Mouse (Mus musculus) forebrain, embryonic 11.5 days (tissue): ENCODE results near the gene Agpat2. TPM values are rescaled to one million over a fixed set of nuclear protein-coding genes. Genes with fewer than 3 reads are reported as not detected.

Experiments
- ATAC-seq: fragments of 200-750 bp; cut with Nextera tagmentation; replicated peaks from 2 replicates; pipeline ENCODE4 v1.8.0; 2017; ENCODE audit warnings: moderate TSS enrichment; ENCODE audit not compliant: low FRiP score
- DNase-seq: peaks from one replicate; pipeline ENCODE4 v3.0.0-alpha.2; 2017; ENCODE audit warnings: low spot score
- H3K27ac ChIP-seq: fragments of 300-500 bp; sonication (generic); 2 replicates; pipeline ENCODE4 v1.5.1; 2014; ENCODE audit warnings: low read depth, low read length
- H3K27me3 ChIP-seq: fragments of 300-500 bp; sonication (generic); 2 replicates; pipeline ENCODE4 v1.6.1; 2014; ENCODE audit warnings: mild to moderate bottlenecking, low read length, mixed read lengths; ENCODE audit not compliant: control insufficient read depth, insufficient read depth
- H3K36me3 ChIP-seq: fragments of 300-500 bp; sonication (generic); 2 replicates; pipeline ENCODE4 v1.6.1; 2014; ENCODE audit warnings: mild to moderate bottlenecking, low read length, moderate library complexity, mixed read lengths; ENCODE audit not compliant: control insufficient read depth, insufficient read depth
- H3K4me1 ChIP-seq: fragments of 300-500 bp; sonication (generic); replicated peaks from 2 replicates; pipeline ENCODE4 v1.6.1; 2014; ENCODE audit warnings: low read length, mixed read lengths; ENCODE audit not compliant: control insufficient read depth, insufficient read depth
- H3K4me2 ChIP-seq: fragments of 300-500 bp; sonication (generic); 2 replicates; pipeline ENCODE4 v1.6.1; 2014; ENCODE audit warnings: low read depth, mild to moderate bottlenecking, low read length, moderate library complexity, mixed read lengths; ENCODE audit not compliant: severe bottlenecking
- H3K4me3 ChIP-seq: fragments of 300-500 bp; sonication (generic); 2 replicates; pipeline ENCODE4 v1.5.1; 2014; ENCODE audit warnings: low read depth, low read length
- H3K9ac ChIP-seq: fragments of 300-500 bp; sonication (generic); 2 replicates; pipeline ENCODE4 v1.6.1; 2014; ENCODE audit warnings: low read length
- H3K9me3 ChIP-seq: fragments of 300-500 bp; sonication (generic); 2 replicates; pipeline ENCODE4 v1.6.1; 2016; ENCODE audit warnings: low read length, mixed read lengths; ENCODE audit not compliant: control insufficient read depth
- WGBS: fragments of 180-500 bp; shearing (Covaris S2); extraction: QIAGEN DNeasy Blood & Tissue Kit; methylation state at CpG from one replicate; pipeline ENCODE4 v1.1.7; 2014; 5-methylcytosine and 5-hydroxymethylcytosine counted together
- polyA plus RNA-seq: library from polyadenylated mRNA; unstranded; fragments of >200 nt; fragmentation: Nextera tagmentation; extraction: Ambion mirVana; gene quantifications from 2 replicates; pipeline ENCODE4 v1.2.1, GENCODE M21; 2014

Agpat2 gene
- polyA plus RNA-seq, 1 experiment from 2014 or later, result 6.0 TPM

- 78% methylated on average over 5 of the region's 5 CpGs for WGBS
- Histone ChIP-seq H3K9me3 (no peaks in the 10 kb centered on the region), H3K4me2 (no peak overlapping the region), H3K9ac (no peak overlapping the region), H3K27ac (peak overlapping the region; percentile 25; the same call in 1 of the 2 replicates), H3K27me3 (no peaks in the 10 kb centered on the region), H3K4me1 (no peaks in the 10 kb centered on the region; the same call in 1 of the 2 replicates), H3K4me3 (no peak overlapping the region), H3K36me3 (no peaks in the 10 kb centered on the region)
- DNase-seq (no peak), ATAC-seq (no peak)
Observed at GRCm38 (mm10) chr2:26571826-26572225, 32.4 kb downstream of the Agpat2 start.

GRCm38 (mm10) chr2:26571400-26571799, 32.8 kb downstream of the Agpat2 start:
- H3K27ac ChIP-seq, result peak overlapping the region; percentile 25; the same call in 1 of the 2 replicates
- H3K4me3 ChIP-seq, result no peak overlapping the region
- ATAC-seq (no peak), DNase-seq (no peak)
- H3K9ac ChIP-seq, result no peak overlapping the region
- no peaks in the 10 kb centered on the region for H3K27me3 ChIP-seq
- no peak overlapping the region for H3K4me2 ChIP-seq
- no peaks in the 10 kb centered on the region for H3K36me3 ChIP-seq
- no peaks in the 10 kb centered on the region; the same call in 1 of the 2 replicates for H3K4me1 ChIP-seq
- no peaks in the 10 kb centered on the region for H3K9me3 ChIP-seq
- 78% methylated on average over 9 of the region's 9 CpGs for WGBS

- Histone ChIP-seq H3K27ac (no peak overlapping the region), H3K27me3 (no peaks in the 10 kb centered on the region), H3K4me1 (no peaks in the 10 kb centered on the region; the same call in 1 of the 2 replicates), H3K4me2 (no peak overlapping the region), H3K36me3 (no peaks in the 10 kb centered on the region), H3K9me3 (no peaks in the 10 kb centered on the region), H3K4me3 (no peak overlapping the region), H3K9ac (no peak overlapping the region)
- 1% methylated on average over 3 of the region's 3 CpGs for WGBS
- no peak for ATAC-seq
- peak; percentile 86 for DNase-seq
Observed at GRCm38 (mm10) chr2:26570034-26570433, 34.2 kb downstream of the Agpat2 start.

GRCm38 (mm10) chr2:26566221-26566620, 38.0 kb downstream of the Agpat2 start:
- Histone ChIP-seq H3K4me1 (peaks cover 3% of the 10 kb centered on the region; the same call in 1 of the 2 replicates), H3K36me3 (no peaks in the 10 kb centered on the region), H3K4me3 (no peak overlapping the region), H3K27me3 (no peaks in the 10 kb centered on the region), H3K9ac (no peak overlapping the region), H3K4me2 (no peak overlapping the region), H3K27ac (no peak overlapping the region), H3K9me3 (no peaks in the 10 kb centered on the region)
- peak; percentile 51 for ATAC-seq
- 22% methylated on average over 4 of the region's 4 CpGs for WGBS
- peak; percentile 71 for DNase-seq

- Histone ChIP-seq H3K4me2 (no peak overlapping the region), H3K36me3 (no peaks in the 10 kb centered on the region), H3K27me3 (no peaks in the 10 kb centered on the region), H3K9ac (no peak overlapping the region; the same call in 1 of the 2 replicates), H3K27ac (no peak overlapping the region), H3K4me1 (peaks cover 9% of the 10 kb centered on the region; the same call in 1 of the 2 replicates), H3K4me3 (no peak overlapping the region), H3K9me3 (no peaks in the 10 kb centered on the region)
- ATAC-seq, result peak; percentile 75
- no peak for DNase-seq
- 47% methylated on average over 6 of the region's 6 CpGs for WGBS
Observed at GRCm38 (mm10) chr2:26561351-26562016, 42.7 kb downstream of the Agpat2 start.

- H3K4me3 ChIP-seq, result no peak overlapping the region
- no peaks in the 10 kb centered on the region for H3K36me3 ChIP-seq
- H3K9me3 ChIP-seq, result no peaks in the 10 kb centered on the region
- H3K4me2 ChIP-seq, result no peak overlapping the region
- H3K27ac ChIP-seq, result 0 out of 2 replicates have a peak overlapping the region, but pooled peaks have one; percentile 6
- H3K9ac ChIP-seq, result peak overlapping the region; percentile 29
- peaks cover 9% of the 10 kb centered on the region; the same call in 1 of the 2 replicates for H3K4me1 ChIP-seq
- DNase-seq (no peak), ATAC-seq (no peak)
- 79% methylated on average over 5 of the region's 5 CpGs for WGBS
- H3K27me3 ChIP-seq, result no peaks in the 10 kb centered on the region
Observed at GRCm38 (mm10) chr2:26560506-26560905, 43.7 kb downstream of the Agpat2 start.

GRCm38 (mm10) chr2:26556535-26556993, 47.7 kb downstream of the Agpat2 start:
- H3K4me1 ChIP-seq, result peaks cover 5% of the 10 kb centered on the region; the same call in 1 of the 2 replicates
- H3K4me2 ChIP-seq, result no peak overlapping the region
- no peaks in the 10 kb centered on the region for H3K27me3 ChIP-seq
- no peaks in the 10 kb centered on the region for H3K36me3 ChIP-seq
- no peaks in the 10 kb centered on the region for H3K9me3 ChIP-seq
- H3K27ac ChIP-seq, result no peak overlapping the region
- no peak overlapping the region for H3K4me3 ChIP-seq
- WGBS, result 76% methylated on average over 4 of the region's 4 CpGs
- DNase-seq (no peak), ATAC-seq (no peak)
- no peak overlapping the region for H3K9ac ChIP-seq

GRCm38 (mm10) chr2:26555076-26555475, 49.1 kb downstream of the Agpat2 start:
- DNase-seq (no peak), ATAC-seq (no peak)
- Histone ChIP-seq H3K27me3 (no peaks in the 10 kb centered on the region), H3K36me3 (no peaks in the 10 kb centered on the region), H3K9me3 (no peaks in the 10 kb centered on the region), H3K4me2 (no peak overlapping the region), H3K9ac (no peak overlapping the region), H3K4me1 (no peaks in the 10 kb centered on the region), H3K27ac (no peak overlapping the region), H3K4me3 (no peak overlapping the region)
- whole genome bisulfite sequencing, result 93% methylated on average over 4 of the region's 4 CpGs

GRCm38 (mm10) chr2:26553904-26554303, 50.3 kb downstream of the Agpat2 start:
- no peak overlapping the region for H3K4me3 ChIP-seq
- no peak overlapping the region for H3K4me2 ChIP-seq
- no peaks in the 10 kb centered on the region for H3K9me3 ChIP-seq
- 83% methylated on average over 9 of the region's 9 CpGs for WGBS
- no peak overlapping the region for H3K9ac ChIP-seq
- DNase-seq, result no peak
- no peak overlapping the region for H3K27ac ChIP-seq
- no peaks in the 10 kb centered on the region for H3K36me3 ChIP-seq
- ATAC-seq, result no peak
- no peaks in the 10 kb centered on the region for H3K4me1 ChIP-seq
- H3K27me3 ChIP-seq, result no peaks in the 10 kb centered on the region
